Mouse (Mus musculus) right cerebral cortex, postnatal 10 days (tissue): ENCODE results near the gene Eif3k.

Source experiments
- DNase-seq, 2 experiments: peaks; one replicate each; pipeline ENCODE4 v3.0.0; 2021; ENCODE audit warnings: low spot score in 2 of 2

The Eif3k gene

GRCm38 (mm10) chr7:28959505-28960045 is 22.1 kb downstream of the Eif3k start:
- DNase-seq, result no peak

GRCm38 (mm10) chr7:28958770-28959169 is 22.9 kb downstream of the Eif3k start:
- no peak for DNase-seq

GRCm38 (mm10) chr7:28957997-28958725 is 23.5 kb downstream of the Eif3k start:
- no peak for DNase-seq

DNA sequence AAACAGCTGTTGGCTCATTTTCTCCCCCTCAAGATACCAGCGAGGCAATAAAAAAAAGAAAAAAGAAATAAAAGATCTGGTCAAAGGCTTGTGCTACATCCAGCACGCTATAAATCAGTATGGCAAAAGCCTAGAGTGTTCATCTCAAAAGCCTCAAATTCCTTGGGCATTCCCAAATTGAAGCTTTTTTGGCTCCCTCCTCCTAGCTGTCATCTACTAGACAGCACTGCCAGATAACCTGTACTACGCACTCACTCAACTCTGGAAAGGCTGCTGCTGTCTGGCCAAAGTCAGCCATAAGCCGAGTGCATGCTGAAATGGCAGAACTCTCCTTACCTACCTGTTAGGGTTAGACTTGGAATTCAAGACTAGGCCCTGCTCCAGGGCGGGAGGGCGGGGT is 24.4 kb downstream of the Eif3k start:
- no peak for DNase-seq

- DNase-seq, result no peak
Measured at GRCm38 (mm10) chr7:28956270-28956669, 25.4 kb downstream of the Eif3k start.

GRCm38 (mm10) chr7:28955295-28955897 is 26.3 kb downstream of the Eif3k start:
- no peak for DNase-seq

DNA sequence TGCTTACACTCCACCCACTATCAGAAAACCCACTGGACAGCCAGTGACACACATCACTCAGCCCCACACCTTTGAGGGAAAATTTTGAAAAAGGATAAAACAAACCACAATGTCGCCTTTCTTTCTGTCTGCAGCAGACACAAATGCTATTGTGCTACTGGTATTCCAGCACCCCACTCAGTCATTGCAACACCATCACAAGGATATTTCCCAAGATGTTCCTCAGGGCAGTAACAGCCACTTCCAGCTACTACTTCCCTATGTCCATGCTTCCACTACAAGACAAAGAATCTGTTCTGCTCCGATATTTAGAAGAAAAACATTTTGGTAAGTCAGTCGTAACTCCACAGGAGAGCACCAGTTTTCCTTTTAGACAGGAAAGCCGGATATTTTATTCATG is 26.9 kb downstream of the Eif3k start:
- no peak for DNase-seq

DNA sequence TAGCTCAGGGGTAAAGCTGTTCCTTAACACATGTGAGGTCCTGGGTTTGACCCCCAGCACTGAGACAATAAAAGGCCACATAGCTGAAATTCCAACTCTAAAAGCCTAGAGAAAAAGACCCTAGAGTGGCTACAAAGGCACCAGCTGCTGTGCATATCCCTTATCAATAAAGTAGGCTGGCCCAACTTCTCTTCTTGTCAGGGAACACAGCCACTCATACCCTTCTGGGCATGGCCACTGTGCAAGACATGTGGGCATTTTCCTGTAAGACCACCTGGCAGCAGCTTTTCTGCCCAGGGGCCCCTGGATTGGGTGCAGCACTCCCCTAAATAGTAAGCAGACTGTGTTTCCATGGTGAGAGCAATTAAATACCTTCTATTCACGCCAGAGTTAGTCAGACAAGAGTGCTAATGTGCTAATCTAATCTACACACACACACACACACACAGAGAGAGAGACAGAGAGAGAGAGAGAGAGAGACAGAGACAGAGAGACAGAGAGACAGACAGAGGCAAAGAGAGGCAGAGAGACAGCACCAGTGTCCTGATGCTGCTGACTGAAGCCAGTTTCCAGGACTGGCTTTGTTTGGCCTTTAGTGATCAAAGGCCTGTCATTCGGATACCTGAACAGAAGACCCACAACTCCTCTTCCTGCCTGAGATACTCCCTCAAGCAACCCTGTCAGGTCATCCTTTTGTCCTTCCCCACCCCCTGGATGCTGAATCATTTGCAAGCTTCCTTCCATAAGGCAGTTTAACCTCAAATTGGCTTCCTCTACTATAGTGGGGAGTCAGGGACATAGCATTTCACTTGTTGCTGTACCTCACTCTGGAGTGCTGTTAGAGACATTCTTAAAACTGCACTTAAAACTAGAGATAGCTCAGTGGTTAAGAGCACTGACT is 27.9 kb downstream of the Eif3k start:
- no peak for DNase-seq

DNA sequence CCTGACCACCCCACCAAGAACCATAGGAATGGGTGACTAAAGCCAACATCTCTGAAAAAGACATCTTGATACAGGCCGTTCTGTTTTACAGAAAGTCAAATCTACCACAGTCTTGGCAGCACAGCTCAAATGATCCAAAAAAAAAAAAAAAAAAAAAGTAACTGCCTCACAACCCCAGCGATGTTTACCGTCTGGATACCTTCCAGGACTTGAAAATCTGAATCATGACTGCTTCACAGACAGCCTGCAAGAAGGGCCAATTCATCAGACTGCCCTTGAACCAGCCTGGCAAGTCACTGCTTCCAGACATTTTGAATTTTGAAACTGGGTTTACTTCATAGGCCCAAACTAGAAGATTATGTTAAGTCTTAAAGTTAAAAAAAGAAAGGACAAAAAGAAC is 28.9 kb downstream of the Eif3k start:
- no peak for DNase-seq

- DNase-seq, result no peak
Measured at GRCm38 (mm10) chr7:28951764-28952163, 29.9 kb downstream of the Eif3k start.

GRCm38 (mm10) chr7:28950346-28951037 is 31.2 kb downstream of the Eif3k start:
- no peak for DNase-seq

DNA sequence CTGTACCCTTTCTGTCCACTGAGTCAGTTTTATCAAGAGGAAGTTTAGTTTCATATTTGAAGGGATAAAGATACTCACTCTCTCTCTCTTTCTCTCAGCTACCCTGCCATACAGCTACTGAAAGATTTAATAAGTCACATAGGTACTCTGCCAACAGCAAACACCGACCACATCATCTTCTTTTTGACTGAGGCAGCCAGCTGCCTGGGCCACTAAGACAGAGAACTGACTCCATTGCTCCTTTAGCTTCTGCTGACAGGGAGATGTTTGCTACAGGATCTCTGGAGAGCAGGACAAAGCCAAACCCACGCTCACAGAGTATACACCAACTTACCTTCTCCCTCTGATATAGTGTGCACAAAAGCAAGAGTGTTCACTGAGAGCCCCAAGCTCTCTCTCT is 32.4 kb downstream of the Eif3k start:
- no peak for DNase-seq

DNA sequence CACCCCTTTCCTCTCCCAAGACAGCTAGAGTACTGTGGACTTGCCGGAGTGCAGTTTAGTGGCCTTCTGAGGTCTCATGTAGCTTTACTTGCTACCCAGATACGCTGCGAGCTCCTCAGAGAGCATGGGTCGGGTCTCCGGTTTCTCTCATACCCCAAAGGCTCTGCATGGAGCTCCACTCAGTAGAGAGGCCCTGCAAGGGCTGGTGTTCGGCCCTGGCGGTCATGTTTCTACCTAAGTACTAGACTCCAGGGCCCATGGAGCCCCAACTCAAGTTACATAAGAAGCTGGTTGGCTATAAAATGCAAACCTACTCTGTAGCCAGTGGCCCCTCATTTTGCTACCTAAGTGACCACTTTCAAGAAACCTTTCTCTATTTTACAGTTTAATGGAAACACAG is 32.9 kb downstream of the Eif3k start:
- no peak for DNase-seq

- DNase-seq, result no peak
Measured at GRCm38 (mm10) chr7:28946271-28946610, 35.4 kb downstream of the Eif3k start.

GRCm38 (mm10) chr7:28945416-28946270 is 36.0 kb downstream of the Eif3k start:
- no peak for DNase-seq

DNA sequence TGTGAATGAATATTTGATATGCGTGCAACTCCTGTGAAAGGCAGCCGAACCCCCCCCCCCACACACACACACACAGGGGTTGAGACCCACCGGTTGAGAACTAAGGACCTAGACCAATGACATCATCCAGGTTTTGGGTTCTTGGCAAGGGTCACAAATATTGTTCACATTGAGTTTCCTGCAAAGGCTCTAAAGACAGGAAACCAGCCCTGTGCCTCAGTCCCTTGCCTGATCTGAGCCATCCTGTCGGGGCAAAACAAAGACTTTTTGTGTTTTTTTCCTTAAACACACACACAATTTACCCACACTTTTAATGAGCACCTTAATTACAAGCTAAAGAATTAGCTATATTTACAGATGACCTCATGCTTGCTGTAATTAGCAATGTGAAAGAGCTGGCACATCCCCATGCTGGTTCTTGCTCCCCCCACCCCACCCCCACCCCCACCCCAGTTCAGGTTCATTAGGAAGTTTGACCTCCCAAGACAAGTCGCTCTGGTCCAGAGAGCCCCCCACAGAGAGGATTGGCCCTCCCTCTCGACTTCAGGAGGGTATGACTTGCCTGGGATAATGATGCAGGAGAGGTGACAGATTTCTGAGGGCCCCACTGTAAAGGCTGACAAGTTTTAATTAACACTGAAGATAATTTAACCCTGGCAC is 36.8 kb downstream of the Eif3k start:
- DNase-seq, result no peak

DNA sequence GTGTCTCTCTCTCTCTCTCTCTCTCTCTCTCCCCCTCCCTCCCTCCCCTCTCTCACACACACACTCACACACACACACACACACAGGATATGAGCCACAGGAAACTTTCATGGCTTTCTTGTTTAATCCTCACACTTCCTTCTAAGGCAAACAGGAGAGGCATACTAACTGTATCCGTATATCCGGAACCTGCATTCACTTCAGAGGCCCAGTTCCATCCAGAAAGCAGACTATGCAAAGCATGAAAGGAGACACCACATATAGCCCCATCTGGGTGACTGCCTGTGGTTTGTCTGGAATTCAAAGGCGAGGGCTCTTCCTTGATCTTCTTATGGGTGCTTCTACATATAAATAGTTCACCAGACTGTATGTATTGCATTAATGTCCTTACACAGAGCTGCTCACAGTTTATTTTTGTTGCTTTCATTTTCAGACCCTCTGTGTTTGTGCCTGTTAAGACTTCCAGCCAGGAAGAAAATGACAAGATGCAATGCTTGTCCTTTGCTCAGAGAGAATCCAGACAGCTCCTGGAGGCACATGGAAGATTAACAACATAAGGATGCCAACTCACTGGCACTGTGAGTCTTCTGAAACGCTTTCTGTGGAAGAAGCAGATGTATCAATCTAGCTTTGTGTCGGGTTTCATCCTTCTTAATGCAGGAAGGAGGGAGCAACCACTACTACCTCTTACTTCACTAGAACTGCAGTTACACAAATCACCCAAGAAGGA is 38.0 kb downstream of the Eif3k start:
- peak in 1 of 2 experiments; percentile 55 for DNase-seq

DNA sequence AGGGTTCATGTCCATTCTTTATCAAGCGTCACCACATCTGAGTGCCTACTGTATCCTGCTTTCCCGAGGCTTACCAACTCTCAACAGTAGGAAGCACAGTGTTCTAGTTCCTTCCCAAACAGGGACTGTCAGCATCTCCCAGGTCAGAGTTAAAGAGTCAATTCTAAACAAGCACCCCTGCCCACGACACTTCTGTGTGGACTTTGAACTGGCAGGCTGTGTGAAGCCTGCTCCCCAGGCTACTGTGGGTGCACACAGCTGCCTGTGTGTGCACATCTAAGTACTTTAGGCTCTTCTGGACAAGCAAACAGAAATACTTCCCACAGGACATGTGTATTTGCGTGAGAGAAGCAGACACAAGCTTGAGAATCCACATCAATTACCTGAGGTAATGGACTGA is 40.1 kb downstream of the Eif3k start:
- no peak for DNase-seq

DNA sequence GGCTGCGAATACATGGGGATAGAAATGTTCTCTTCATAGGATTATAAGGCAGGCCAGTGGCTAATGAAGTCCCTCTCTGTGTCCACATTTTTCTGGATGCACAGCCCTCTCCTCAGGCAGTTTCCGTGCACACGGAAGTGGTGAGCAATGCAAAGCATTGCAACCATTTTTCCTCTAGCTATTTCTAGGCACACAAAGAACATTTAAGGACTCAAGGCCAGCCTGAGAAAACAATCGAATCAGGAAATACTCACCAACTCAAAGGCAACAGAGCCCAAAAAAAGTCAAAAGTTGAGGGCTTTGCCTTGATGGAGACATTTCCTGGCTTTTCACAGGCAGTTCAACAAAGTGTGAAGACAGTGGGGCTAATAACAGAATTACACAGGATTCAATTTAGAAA is 40.5 kb downstream of the Eif3k start:
- DNase-seq, result no peak
